Mouse (Mus musculus): ENCODE results near the gene Vipr1. TPM values are rescaled to one million over a fixed set of nuclear protein-coding genes. Genes with fewer than 3 reads are reported as not detected.
"Not testable (repeated sequence)": the region's sequence is repeated elsewhere in the genome, so short reads cannot be mapped to it uniquely, and the experiment has no call there.

The Vipr1 gene
- 10 to 100 TPM; 25.2 to 27.2 TPM for total RNA-seq (2021)

- intact Hi-C loops (cut with DNase I) = no loop called here
- peak; percentile 84 to 91 for DNase-seq (ENCODE audit: low spot score in 2 of 2)
Observed at GRCm38 (mm10) chr9:121642401-121643181, at the start of gene Vipr1. Gene Vipr1 (plus strand): TSS chr9:121642716.

- DNase-seq (ENCODE audit: low spot score in 2 of 2) = peak; percentile 27 to 65
- intact Hi-C loops (cut with DNase I) = no loop called here
Observed at GRCm38 (mm10) chr9:121592948-121593550, 49.5 kb upstream of the Vipr1 start.

GRCm38 (mm10) chr9:121593768-121594167 is 48.7 kb upstream of the Vipr1 start:
- intact Hi-C loops (cut with DNase I); DNase-seq (ENCODE audit: low spot score in 2 of 2): not testable (repeated sequence)

GRCm38 (mm10) chr9:121594771-121595170 is 47.7 kb upstream of the Vipr1 start:
- no peak for DNase-seq (ENCODE audit: low spot score in 2 of 2)
- intact Hi-C loops (cut with DNase I) = no loop called here

- intact Hi-C loops (cut with DNase I) = no loop called here
- no peak for DNase-seq (ENCODE audit: low spot score in 2 of 2)
Observed at GRCm38 (mm10) chr9:121598106-121598505, 44.4 kb upstream of the Vipr1 start.

DNA sequence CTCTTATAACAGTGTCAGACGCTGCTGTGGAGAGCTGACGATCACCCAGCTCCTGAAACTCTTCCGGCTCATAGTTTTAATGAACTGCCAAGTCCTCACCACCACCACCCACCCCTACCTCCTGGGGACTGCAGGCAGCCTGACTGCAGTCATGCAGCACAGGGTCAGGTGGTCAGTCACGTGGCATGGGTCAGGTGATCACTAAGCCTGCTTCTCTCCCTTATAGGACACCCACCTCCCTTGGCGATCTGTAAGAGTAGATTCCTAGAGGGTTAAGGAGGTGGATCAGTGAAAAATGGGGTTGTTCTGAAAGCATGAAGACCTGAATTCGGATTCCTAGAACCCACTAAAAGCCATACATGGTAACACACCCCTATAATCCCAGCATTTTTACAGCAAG is 43.0 kb upstream of the Vipr1 start:
- peak in 1 of 2 experiments; percentile 28 for DNase-seq (ENCODE audit: low spot score in 2 of 2)
- intact Hi-C loops (cut with DNase I) = no loop called here

DNA sequence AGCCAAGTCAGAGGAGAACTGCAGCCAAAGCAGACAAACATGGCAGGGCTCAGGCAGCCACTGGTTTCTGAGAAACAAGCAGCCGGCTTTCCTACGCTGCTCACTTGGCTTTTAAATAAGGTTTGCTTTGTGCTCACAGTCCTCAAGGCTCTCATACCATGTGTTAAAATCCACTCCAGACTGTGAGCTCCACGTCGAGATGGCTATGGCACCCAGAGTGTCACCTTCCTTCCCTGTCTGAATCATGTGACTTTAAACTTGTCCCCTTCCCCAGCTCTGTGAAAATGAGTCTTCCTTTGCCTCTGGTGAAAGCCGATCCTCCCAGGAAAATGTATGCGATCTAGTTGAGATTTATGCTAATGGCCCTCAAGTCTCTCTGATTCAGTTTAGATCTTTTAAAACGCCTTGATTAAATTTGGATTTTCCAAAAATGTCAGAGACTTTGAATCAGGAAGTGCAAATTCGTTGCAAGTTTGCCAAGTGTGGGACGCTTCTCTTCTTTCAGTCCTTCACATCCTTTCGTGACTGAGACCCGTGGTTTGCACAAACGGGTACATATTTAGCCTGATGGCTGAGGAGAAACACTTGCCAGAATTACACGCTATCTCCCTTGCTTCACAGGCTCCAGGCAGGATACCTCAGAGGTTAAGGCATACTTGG is 42.2 kb upstream of the Vipr1 start:
- peak; percentile 54 to 62 for DNase-seq (ENCODE audit: low spot score in 2 of 2)
- intact Hi-C loops (cut with DNase I) = loop anchor here (2.0 to 10.0 kb wide), 2 partner anchors 44 to 356 kb away; no protein-coding TSS in a partner anchor

DNA sequence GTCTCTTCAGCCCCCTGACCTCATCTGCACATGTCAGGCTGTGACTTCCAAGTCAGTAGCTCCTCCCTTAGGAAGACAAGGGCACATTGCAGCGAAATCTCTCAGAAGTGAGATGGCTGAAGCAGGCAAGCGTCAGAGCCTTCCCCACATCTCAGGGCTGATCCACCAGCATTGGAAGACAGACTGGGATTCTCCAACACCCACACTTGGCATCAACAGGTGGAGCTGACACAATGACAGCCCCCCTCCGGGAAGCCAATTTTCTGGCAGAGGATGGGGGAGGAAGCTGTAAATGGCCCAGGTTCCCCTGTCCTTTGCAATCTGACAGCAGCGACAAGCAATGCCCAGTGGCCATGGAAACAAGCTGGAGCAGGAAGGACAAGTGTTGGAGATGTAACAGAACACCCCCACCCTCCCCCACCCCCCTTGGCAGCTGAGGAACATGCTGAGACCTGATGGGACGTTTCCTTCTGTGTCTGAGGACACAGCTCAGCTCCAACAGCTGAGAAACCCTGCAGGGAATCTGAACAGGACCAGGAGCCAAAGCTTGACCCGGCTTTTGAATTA is 41.6 kb upstream of the Vipr1 start:
- intact Hi-C loops (cut with DNase I) = loop anchor here (2.0 to 10.0 kb wide), 2 partner anchors 44 to 356 kb away; no protein-coding TSS in a partner anchor
- DNase-seq (ENCODE audit: low spot score in 2 of 2) = peak; percentile 70 to 74

DNA sequence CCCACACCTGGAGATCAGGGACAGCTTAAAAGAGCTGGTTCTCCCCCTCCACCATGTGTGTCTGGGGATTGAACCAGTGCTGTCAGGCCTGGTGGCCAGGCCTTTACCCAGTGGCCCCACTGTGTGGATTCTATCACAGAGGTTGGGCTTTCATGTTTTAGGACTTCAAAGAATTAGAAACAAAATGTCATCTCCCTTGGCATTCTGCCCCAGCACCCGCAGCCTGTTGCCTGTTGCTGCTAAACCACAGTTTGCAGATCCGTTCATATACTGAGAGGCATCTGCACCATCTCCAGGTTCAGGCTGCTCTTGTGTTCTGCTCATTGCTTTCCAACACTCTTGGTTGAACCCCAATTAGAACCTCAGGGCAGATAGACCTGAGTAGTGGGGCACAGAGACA is 40.1 kb upstream of the Vipr1 start:
- intact Hi-C loops (cut with DNase I) = loop anchor here (10.0 kb wide), 1 partner anchor 358 kb away; no protein-coding TSS in a partner anchor
- no peak for DNase-seq (ENCODE audit: low spot score in 2 of 2)

- peak; percentile 64 to 70 for DNase-seq (ENCODE audit: low spot score in 2 of 2)
- intact Hi-C loops (cut with DNase I) = loop anchor here (1.0 to 10.0 kb wide), 3 partner anchors 126 to 361 kb away; no protein-coding TSS in a partner anchor
Observed at GRCm38 (mm10) chr9:121605414-121606278, 36.9 kb upstream of the Vipr1 start.

DNA sequence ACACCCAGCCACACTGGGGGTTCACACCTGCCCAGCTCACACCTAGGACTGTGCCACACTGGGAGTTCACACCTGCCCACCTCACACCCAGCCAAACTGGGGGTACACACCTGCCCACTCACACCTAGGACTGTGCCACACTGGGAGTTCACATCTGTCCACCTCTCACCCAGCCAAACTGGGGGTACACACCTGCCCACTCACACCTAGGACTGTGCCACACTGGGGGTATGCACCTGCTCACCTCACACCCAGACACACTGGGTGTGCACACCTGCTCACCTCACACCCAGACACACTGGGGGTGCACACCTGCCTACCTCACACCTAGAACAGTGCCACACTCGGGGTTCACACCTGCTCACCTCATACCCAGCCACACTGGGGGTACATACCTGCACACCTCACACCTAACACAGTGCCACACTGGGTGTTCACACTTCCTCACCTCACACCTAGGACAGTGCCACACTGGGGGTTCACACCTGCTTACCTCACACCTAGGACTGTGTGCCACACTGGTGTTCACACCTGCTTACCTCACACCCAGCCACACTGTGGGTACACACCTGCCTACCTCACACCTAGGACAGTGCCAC is 35.9 kb upstream of the Vipr1 start:
- intact Hi-C loops (cut with DNase I) = loop anchor here (10.0 kb wide), 1 partner anchor 362 kb away; no protein-coding TSS in a partner anchor
- no peak for DNase-seq (ENCODE audit: low spot score in 2 of 2)

- intact Hi-C loops (cut with DNase I) = loop anchor here (10.0 kb wide), 1 partner anchor 365 kb away; no protein-coding TSS in a partner anchor
Observed at GRCm38 (mm10) chr9:121609381-121609780, 33.1 kb upstream of the Vipr1 start.

DNA sequence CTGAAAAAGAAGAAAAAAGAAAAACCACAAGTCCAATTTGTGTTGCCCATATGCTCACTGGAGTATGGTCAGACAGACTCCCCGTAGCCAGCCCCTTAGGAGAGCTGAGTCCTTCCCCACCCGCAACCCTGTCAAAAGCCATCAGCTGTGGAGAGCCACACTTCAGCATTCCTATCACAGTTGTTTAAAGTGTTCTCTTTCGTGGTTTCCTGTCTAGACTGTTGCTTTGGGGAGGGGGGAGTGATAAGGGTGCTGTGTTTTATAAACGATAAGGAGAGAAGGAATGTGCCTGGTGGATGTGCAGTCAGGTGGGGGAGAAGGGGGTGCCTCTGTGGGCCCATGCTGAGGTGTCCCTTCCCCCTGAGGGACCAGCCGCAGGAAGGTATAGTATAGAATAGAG is 29.3 kb upstream of the Vipr1 start:
- intact Hi-C loops (cut with DNase I) = no loop called here

More at GRCm38 (mm10) chr9:121609381-121609780, 33.1 kb upstream of the Vipr1 start:
- no peak for DNase-seq (ENCODE audit: low spot score in 2 of 2)

GRCm38 (mm10) chr9:121614241-121614757 is 28.2 kb upstream of the Vipr1 start:
- intact Hi-C loops (cut with DNase I) = no loop called here
- no peak for DNase-seq (ENCODE audit: low spot score in 2 of 2)

More for the DNA sequence above, 29.3 kb upstream of the Vipr1 start:
- DNase-seq (ENCODE audit: low spot score in 2 of 2) = no peak

GRCm38 (mm10) chr9:121616471-121616870 is 26.0 kb upstream of the Vipr1 start:
- intact Hi-C loops (cut with DNase I) = no loop called here

DNA sequence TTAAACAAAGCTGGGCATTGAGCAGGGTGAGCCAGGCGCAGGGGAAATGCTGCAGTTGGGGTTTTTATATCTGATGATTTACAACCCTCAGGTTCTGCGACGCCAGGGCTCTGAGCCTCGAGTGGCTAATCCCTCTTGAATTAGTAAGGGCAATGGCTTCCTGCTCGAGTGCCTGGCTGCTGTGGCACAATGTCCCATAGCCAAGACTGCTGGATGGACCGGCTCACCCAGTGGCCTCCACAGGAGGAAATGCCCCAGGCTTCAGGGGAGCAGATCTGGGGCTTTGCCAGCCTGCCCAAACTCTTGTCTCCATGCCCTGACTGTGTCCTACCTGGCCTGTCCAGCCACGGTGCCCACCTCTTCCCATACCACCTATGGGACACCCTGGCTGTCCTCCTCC is 23.1 kb upstream of the Vipr1 start:
- intact Hi-C loops (cut with DNase I) = no loop called here
- DNase-seq (ENCODE audit: low spot score in 2 of 2) = no peak

More at GRCm38 (mm10) chr9:121616471-121616870, 26.0 kb upstream of the Vipr1 start:
- DNase-seq (ENCODE audit: low spot score in 2 of 2) = no peak

GRCm38 (mm10) chr9:121623235-121623634 is 19.3 kb upstream of the Vipr1 start:
- DNase-seq (ENCODE audit: low spot score in 2 of 2) = no peak
- intact Hi-C loops (cut with DNase I) = no loop called here

GRCm38 (mm10) chr9:121624920-121625319 is 17.6 kb upstream of the Vipr1 start:
- DNase-seq (ENCODE audit: low spot score in 2 of 2) = no peak
- intact Hi-C loops (cut with DNase I) = no loop called here
